ENCODE assay signal across 10 mouse cellular contexts in genomic region chr10:111801794-111802359, GRCm38 (mm10).
DNase-seq lines count a peak whose midpoint lies in the region; ATAC-seq lines count a peak whose summit lies in the region.
"Had no signal": no experiment of that assay in that cellular context is flagged by ENCODE, and none has a peak within 500 bp of the region (broad histone marks: within the 10 kb centered on the region; RNA-seq: fewer than 3 reads in every experiment).

No protein-coding gene starts in this region.

- H3K4me2 ChIP-seq in lung, embryonic 16.5 days (ENCODE audit: low read depth, low read length): no peak overlapping the region
- no peak overlapping the region for H3K4me2 ChIP-seq in heart, embryonic 16.5 days (ENCODE audit: low read depth, low read length)
- no peak overlapping the region for H3K4me2 ChIP-seq in neural tube, embryonic 13.5 days
- H3K4me2 ChIP-seq in liver, embryonic 11.5 days: no peak overlapping the region

- peak; percentile 27 for DNase-seq in adrenal gland, postnatal 10 days
- no peak for DNase-seq in adrenal gland, adult 8-10 months
- DNase-seq in lung, adult 18-20 months: no peak
- no peak for DNase-seq in cerebellum, postnatal 10 days
- DNase-seq in liver, embryonic 11.5 days (ENCODE audit: low spot score): no peak
- DNase-seq: cerebellum, adult 9-11 months; kidney, postnatal 14 days had no signal

- H3K9me3 ChIP-seq in lung, embryonic 16.5 days (ENCODE audit: control insufficient read depth, low read length): no peaks in the 10 kb centered on the region
- no peaks in the 10 kb centered on the region for H3K9me3 ChIP-seq in heart, embryonic 16.5 days (replicated peaks; ENCODE audit: control insufficient read depth, low read length)
- no peaks in the 10 kb centered on the region for H3K9me3 ChIP-seq in neural tube, embryonic 13.5 days
- H3K9me3 ChIP-seq in liver, embryonic 11.5 days (ENCODE audit: control insufficient read depth, low read length): no peaks in the 10 kb centered on the region

- WGBS in lung, embryonic 16.5 days: 47% methylated on average over 12 of the region's 12 CpGs
- WGBS in heart, embryonic 16.5 days: 52% methylated on average over 12 of the region's 12 CpGs
- WGBS in neural tube, embryonic 13.5 days: 46% methylated on average over 12 of the region's 12 CpGs
- 66% methylated on average over 12 of the region's 12 CpGs for WGBS in liver, embryonic 11.5 days

- no peak overlapping the region for H3K4me3 ChIP-seq in lung, embryonic 16.5 days (ENCODE audit: low read length)
- H3K4me3 ChIP-seq in heart, embryonic 16.5 days (ENCODE audit: low read length): no peak overlapping the region
- no peak overlapping the region for H3K4me3 ChIP-seq in neural tube, embryonic 13.5 days
- H3K4me3 ChIP-seq in liver, embryonic 11.5 days (ENCODE audit: low read depth, low read length): no peak overlapping the region

- 0 out of 2 replicates have a peak, but pooled peaks have one; percentile 9 for ATAC-seq in lung, embryonic 16.5 days (ENCODE audit: low read depth)
- ATAC-seq in heart, embryonic 16.5 days (replicated peaks; ENCODE audit: extremely low read depth, insufficient read depth, low FRiP score): peak; percentile 41; the same call in 1 of the 2 replicates
- 0 out of 2 replicates have a peak, but pooled peaks have one; percentile 32 for ATAC-seq in neural tube, embryonic 13.5 days (ENCODE audit: low read depth)
- no peak for ATAC-seq in liver, embryonic 11.5 days (replicated peaks; ENCODE audit: low FRiP score)

- no peak overlapping the region for H3K27ac ChIP-seq in lung, embryonic 16.5 days (ENCODE audit: low read length)
- no peak overlapping the region for H3K27ac ChIP-seq in heart, embryonic 16.5 days (ENCODE audit: low read length)
- peak overlapping the region; percentile 52 for H3K27ac ChIP-seq in neural tube, embryonic 13.5 days (replicated peaks)
- no peak overlapping the region for H3K27ac ChIP-seq in liver, embryonic 11.5 days (ENCODE audit: low read depth, low read length)

- no peak overlapping the region for H3K9ac ChIP-seq in lung, embryonic 16.5 days (ENCODE audit: low read length)
- no peak overlapping the region for H3K9ac ChIP-seq in heart, embryonic 16.5 days (ENCODE audit: low read length)
- no peak overlapping the region for H3K9ac ChIP-seq in neural tube, embryonic 13.5 days
- no peak overlapping the region for H3K9ac ChIP-seq in liver, embryonic 11.5 days (ENCODE audit: low read depth, low read length)

- H3K4me1 ChIP-seq in lung, embryonic 16.5 days (replicated peaks; ENCODE audit: control insufficient read depth, insufficient read depth, low read length): peaks cover 26% of the 10 kb centered on the region
- H3K4me1 ChIP-seq in heart, embryonic 16.5 days (ENCODE audit: control insufficient read depth, insufficient read depth, low read length): peaks cover 14% of the 10 kb centered on the region
- H3K4me1 ChIP-seq in neural tube, embryonic 13.5 days (replicated peaks): peaks cover 29% of the 10 kb centered on the region
- peaks cover 7% of the 10 kb centered on the region for H3K4me1 ChIP-seq in liver, embryonic 11.5 days (replicated peaks; ENCODE audit: control insufficient read depth, insufficient read depth, low read length)

- no peaks in the 10 kb centered on the region for H3K27me3 ChIP-seq in lung, embryonic 16.5 days (ENCODE audit: control insufficient read depth, insufficient read depth, low read depth, low read length)
- H3K27me3 ChIP-seq in heart, embryonic 16.5 days (ENCODE audit: control insufficient read depth, insufficient read depth, low read length): no peaks in the 10 kb centered on the region
- no peaks in the 10 kb centered on the region for H3K27me3 ChIP-seq in neural tube, embryonic 13.5 days
- no peaks in the 10 kb centered on the region for H3K27me3 ChIP-seq in liver, embryonic 11.5 days (replicated peaks; ENCODE audit: control insufficient read depth, insufficient read depth, low read length)

- no peaks in the 10 kb centered on the region for H3K36me3 ChIP-seq in lung, embryonic 16.5 days (ENCODE audit: control insufficient read depth, insufficient read depth, low read length)
- no peaks in the 10 kb centered on the region for H3K36me3 ChIP-seq in heart, embryonic 16.5 days (ENCODE audit: control insufficient read depth, insufficient read depth)
- no peaks in the 10 kb centered on the region for H3K36me3 ChIP-seq in neural tube, embryonic 13.5 days
- no peaks in the 10 kb centered on the region for H3K36me3 ChIP-seq in liver, embryonic 11.5 days (ENCODE audit: control insufficient read depth, insufficient read depth, low read length)
